Mouse (Mus musculus) heart, postnatal 0 days (tissue): ENCODE results near the gene Plod1.

Source experiments
- CTCF ChIP-seq: IDR thresholded peaks from 2 replicates; pipeline ENCODE4 v1.5.1; 2016; ENCODE audit warnings: antibody characterized with exemption, control low read depth, low read depth
- EP300 ChIP-seq: IDR thresholded peaks from 2 replicates; pipeline ENCODE4 v1.6.1; 2016; ENCODE audit warnings: antibody characterized with exemption, low read depth

DNA sequence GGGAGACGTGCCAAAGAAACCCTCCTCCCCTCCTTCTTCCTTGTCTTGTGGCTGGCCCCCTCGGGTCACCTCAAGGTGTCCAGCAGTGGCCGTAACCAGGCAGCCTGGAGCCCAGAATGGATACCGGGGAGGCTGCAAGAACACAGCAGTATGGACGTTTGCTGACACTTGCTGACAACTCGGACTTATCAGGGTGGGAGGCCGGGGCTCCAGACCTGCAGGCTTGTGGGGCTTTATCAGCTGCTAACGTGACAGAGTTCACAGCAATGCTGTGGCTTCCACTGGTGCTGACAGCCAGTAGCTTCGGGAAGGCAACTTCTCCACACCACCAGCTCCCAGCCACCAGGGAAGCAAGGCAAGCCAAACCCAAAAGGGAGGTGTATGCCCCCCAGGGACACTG lies 32.8 kb upstream of the Plod1 start:
- TF ChIP-seq CTCF, result no peak
- TF ChIP-seq EP300, result peak; percentile 66; the same call in 1 of the 2 replicates
